Mouse (Mus musculus) neural tube, embryonic 11.5 days (tissue): ENCODE measurements around the gene Hk1. TPM values are rescaled to one million over a fixed set of nuclear protein-coding genes. Genes with fewer than 3 reads are reported as not detected.

Experiments
- ATAC-seq: fragments of 200-750 bp; cut with Nextera tagmentation; 2 replicates; pipeline ENCODE4 v1.8.0; 2017; ENCODE audit warnings: moderate number of reproducible peaks, mild to moderate bottlenecking, moderate TSS enrichment, moderate library complexity; ENCODE audit not compliant: insufficient read depth, low FRiP score, low TSS enrichment
- DNase-seq: peaks from one replicate; pipeline ENCODE4 v3.0.0-alpha.2; 2015; ENCODE audit warnings: low spot score
- H3K27ac ChIP-seq: fragments of 300-500 bp; sonication (generic); 2 replicates; pipeline ENCODE4 v1.5.1; 2014; ENCODE audit warnings: low read depth, mild to moderate bottlenecking, low read length
- H3K27me3 ChIP-seq: fragments of 300-500 bp; sonication (generic); 2 replicates; pipeline ENCODE4 v1.6.1; 2014; ENCODE audit warnings: mild to moderate bottlenecking, low read length, mixed read lengths; ENCODE audit not compliant: control insufficient read depth, insufficient read depth
- H3K36me3 ChIP-seq: fragments of 300-500 bp; sonication (generic); 2 replicates; pipeline ENCODE4 v1.6.1; 2014; ENCODE audit warnings: mild to moderate bottlenecking, low read length, moderate library complexity, mixed read lengths; ENCODE audit not compliant: control insufficient read depth, insufficient read depth
- H3K4me1 ChIP-seq: fragments of 300-500 bp; sonication (generic); 2 replicates; pipeline ENCODE4 v1.6.1; 2014; ENCODE audit warnings: low read length, mixed read lengths; ENCODE audit not compliant: control insufficient read depth, insufficient read depth
- H3K4me2 ChIP-seq: fragments of 300-500 bp; sonication (generic); 2 replicates; pipeline ENCODE4 v1.6.1; 2014; ENCODE audit warnings: low read depth, mild to moderate bottlenecking, moderate library complexity
- H3K4me3 ChIP-seq: fragments of 300-500 bp; sonication (generic); 2 replicates; pipeline ENCODE4 v1.5.1; 2014; ENCODE audit warnings: low read depth, low read length
- H3K9ac ChIP-seq: fragments of 300-500 bp; sonication (generic); 2 replicates; pipeline ENCODE4 v1.6.1; 2014; ENCODE audit warnings: mild to moderate bottlenecking, low read length
- H3K9me3 ChIP-seq: fragments of 300-500 bp; sonication (generic); 2 replicates; pipeline ENCODE4 v1.6.1; 2016; ENCODE audit warnings: low read length; ENCODE audit not compliant: control insufficient read depth
- WGBS: fragments of 180-500 bp; shearing (Covaris S2); extraction: QIAGEN DNeasy Blood & Tissue Kit; methylation state at CpG from one replicate; pipeline ENCODE4 v1.1.7; 2014; 5-methylcytosine and 5-hydroxymethylcytosine counted together
- polyA plus RNA-seq: library from polyadenylated mRNA; unstranded; fragments of >200 nt; fragmentation: Nextera tagmentation; extraction: Ambion mirVana; gene quantifications from 2 replicates; pipeline ENCODE4 v1.2.1, GENCODE M21; 2014

Gene Hk1
- polyA plus RNA-seq, 1 experiment from 2014 or later: 36.9 TPM

DNA sequence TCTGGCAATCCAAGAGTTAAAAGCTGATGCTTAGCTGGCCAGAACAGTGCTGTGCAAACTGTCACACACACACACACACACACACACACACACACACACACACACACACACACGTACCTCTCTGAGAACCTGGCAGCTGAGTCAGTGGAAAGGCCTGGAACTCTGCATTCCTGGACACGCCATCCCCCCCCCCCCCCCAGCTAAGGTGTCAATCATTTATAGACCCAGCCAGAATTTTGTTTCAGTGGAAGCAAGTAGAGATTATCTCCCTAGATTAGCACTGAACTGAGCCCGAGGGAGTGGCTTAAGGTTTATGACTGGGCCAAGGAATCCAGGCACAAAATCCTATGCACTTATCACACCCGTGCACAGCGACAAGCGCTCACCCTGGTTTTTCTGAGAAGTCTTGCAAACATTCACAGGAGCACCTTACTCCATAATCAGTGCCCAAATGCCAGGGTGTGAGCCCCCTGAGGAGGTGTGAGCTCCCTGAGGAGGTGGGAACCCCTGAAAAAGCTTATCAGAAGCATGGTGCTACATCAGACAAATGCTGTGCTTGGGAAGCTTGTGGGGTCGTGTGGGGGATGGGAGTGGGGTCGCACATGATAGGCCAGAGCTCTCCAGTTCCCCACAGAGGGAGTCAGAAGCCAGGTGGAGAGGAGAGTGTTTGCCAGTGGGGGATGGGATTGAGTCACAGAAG lies 33.3 kb upstream of the Hk1 start:
- no peaks in the 10 kb centered on the region for H3K27me3 ChIP-seq
- no peak overlapping the region for H3K9ac ChIP-seq
- no peak overlapping the region for H3K4me3 ChIP-seq
- H3K9me3 ChIP-seq: no peaks in the 10 kb centered on the region
- 41% methylated on average over 8 of the region's 8 CpGs for WGBS
- H3K4me1 ChIP-seq: no peaks in the 10 kb centered on the region
- ATAC-seq (no peak), DNase-seq (no peak)
- H3K36me3 ChIP-seq: no peaks in the 10 kb centered on the region
- H3K4me2 ChIP-seq: no peak overlapping the region
- H3K27ac ChIP-seq: no peak overlapping the region

DNA sequence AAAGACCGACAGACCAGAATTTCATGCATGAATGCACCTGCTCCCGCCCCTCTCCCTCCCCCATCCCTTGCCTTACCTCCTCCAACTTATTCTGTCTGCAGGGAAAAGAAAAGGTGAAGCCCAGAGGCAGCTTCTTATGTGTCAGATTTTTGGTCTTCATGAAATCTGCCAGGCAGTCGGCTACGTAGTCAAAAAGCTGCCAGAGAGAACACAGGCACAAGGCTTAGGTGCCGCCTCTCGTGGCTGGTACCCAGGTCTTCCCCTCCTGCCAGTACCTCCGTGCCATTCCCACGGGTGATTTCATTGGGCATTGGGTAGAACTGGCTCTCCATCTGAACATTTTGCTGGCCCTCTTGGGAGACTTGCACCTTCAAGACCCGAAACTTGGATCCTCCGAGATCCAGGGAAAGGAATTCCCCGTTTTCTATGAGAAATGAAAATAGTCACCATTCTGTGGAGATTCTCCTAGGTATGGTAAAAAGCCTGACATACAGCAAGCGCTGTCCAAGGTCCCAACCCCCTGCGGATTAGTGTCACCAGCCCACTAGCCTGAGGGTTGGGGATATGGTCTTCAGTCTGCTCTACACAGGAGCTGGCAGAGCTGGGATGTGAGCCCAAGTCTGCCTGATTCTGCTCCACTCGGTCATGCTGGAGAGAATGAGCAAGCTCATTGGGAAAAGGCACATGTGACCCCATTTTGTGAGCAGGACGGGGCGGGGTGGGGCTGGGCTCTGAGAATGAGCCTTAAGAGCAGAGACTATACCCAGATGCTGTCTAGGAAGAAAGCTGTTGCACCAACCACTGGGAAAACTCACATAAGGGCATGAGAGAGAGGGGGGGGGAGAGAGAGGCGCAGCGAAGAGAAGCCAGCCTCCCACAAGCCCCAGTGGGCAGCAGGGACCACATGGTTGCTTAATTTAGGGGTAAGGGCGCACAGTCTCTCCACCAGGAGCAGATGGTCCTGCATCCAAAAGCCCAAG lies 32.0 kb upstream of the Hk1 start:
- WGBS: 72% methylated on average over 19 of the region's 19 CpGs
- no peak overlapping the region for H3K27ac ChIP-seq
- ATAC-seq: no peak
- no peaks in the 10 kb centered on the region for H3K9me3 ChIP-seq
- no peak for DNase-seq
- H3K4me1 ChIP-seq: no peaks in the 10 kb centered on the region
- no peaks in the 10 kb centered on the region for H3K36me3 ChIP-seq
- no peak overlapping the region for H3K4me2 ChIP-seq
- no peaks in the 10 kb centered on the region for H3K27me3 ChIP-seq
- H3K4me3 ChIP-seq: no peak overlapping the region
- no peak overlapping the region for H3K9ac ChIP-seq

DNA sequence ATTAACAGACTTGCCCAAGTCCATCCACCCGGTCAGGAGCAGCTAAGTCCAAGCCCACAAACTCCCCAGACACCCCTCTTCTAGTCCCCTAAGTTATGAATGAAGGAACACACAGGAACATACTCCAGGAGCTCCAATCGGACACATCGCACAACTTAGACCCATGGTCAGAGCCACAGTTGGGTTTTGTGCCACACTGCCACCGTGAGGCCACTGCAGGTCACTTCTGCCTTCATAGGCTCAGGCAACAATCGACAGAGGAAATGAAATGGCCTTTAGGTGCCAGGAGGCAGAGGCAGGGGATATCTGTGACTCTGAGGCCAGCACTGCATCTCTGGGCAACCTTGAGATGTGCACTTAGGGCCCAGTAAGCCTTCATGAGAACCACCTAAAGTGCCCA lies 31.2 kb upstream of the Hk1 start:
- H3K4me1 ChIP-seq: no peaks in the 10 kb centered on the region
- H3K9ac ChIP-seq: no peak overlapping the region
- 14% methylated on average over 5 of the region's 5 CpGs for WGBS
- ATAC-seq (no peak), DNase-seq (peak; percentile 72)
- no peaks in the 10 kb centered on the region for H3K9me3 ChIP-seq
- no peak overlapping the region for H3K4me2 ChIP-seq
- H3K27ac ChIP-seq: no peak overlapping the region
- no peaks in the 10 kb centered on the region for H3K27me3 ChIP-seq
- H3K36me3 ChIP-seq: no peaks in the 10 kb centered on the region
- no peak overlapping the region for H3K4me3 ChIP-seq

DNA sequence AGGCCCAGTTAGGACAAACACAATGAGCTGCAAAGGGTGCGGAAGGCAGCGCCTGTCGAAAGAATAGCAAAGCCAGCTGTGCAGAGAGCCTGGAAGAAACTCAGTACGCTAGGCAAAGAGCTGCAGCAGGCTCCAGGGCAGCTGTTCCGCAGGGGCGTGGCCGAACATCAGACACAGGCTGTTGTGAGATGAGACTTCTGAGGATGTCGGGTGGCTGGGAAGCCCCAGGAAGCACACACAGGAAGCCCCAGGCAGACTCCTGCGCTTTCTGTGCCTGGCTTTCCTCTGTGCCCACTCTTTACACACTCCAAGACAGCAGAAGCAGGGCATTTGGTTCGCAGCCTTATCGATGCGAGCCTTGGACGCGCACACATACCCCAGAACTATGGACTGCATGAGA lies 25.2 kb upstream of the Hk1 start:
- peak; percentile 38 for DNase-seq
- H3K36me3 ChIP-seq: no peaks in the 10 kb centered on the region
- no peak for ATAC-seq
- WGBS: 39% methylated on average over 14 of the region's 14 CpGs
- H3K9me3 ChIP-seq: no peaks in the 10 kb centered on the region
- no peaks in the 10 kb centered on the region for H3K27me3 ChIP-seq
- H3K4me2 ChIP-seq: peak overlapping the region; percentile 13
- H3K9ac ChIP-seq: no peak overlapping the region
- H3K27ac ChIP-seq: no peak overlapping the region
- no peaks in the 10 kb centered on the region for H3K4me1 ChIP-seq
- no peak overlapping the region for H3K4me3 ChIP-seq

DNA sequence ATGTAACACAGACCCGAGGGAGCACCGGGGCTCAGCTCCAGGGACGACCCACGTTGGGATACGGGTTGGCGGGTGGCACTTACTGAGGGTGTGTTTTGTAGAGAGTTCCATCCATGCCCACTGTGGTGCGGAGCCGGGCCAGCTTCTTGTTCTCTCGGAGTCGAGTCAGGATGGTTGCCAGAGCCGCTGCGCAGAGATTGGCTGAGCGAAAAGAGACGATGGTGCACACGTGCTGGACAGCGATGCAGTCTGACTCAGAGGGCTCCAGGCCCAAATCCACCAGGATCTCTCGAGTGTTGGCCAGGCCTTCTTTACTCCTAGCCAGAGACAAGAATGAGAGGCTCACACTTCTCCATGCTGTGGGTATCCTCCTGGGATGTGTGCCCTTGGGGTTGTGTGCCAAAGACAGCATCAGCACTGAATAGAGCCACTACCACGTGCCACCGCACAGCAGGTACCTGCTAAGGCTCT lies 22.0 kb upstream of the Hk1 start:
- Histone ChIP-seq H3K4me3 (no peak overlapping the region), H3K4me1 (no peaks in the 10 kb centered on the region), H3K9ac (no peak overlapping the region), H3K9me3 (no peaks in the 10 kb centered on the region), H3K4me2 (no peak overlapping the region), H3K36me3 (no peaks in the 10 kb centered on the region), H3K27ac (no peak overlapping the region), H3K27me3 (no peaks in the 10 kb centered on the region)
- no peak for ATAC-seq
- 82% methylated on average over 19 of the region's 19 CpGs for WGBS
- DNase-seq: no peak

DNA sequence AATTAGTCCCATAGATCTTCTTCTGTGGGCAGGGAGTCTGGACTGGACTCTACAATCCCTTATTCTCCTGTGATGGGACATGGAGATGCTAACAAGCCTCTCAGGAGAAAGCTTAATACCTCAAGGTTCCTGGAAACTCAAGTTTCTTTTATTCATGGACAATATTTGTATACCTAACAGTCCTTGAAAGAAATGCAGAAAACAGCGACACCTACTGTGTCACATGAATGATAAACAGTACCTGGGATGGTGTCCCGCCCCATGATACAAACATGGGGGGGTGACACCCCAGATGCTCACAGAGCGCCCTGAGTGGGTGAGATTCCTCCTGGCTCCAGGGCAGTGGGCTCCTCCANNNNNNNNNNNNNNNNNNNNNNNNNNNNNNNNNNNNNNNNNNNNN lies 3.3 kb upstream of the Hk1 start:
- DNase-seq (no peak), ATAC-seq (no peak)
- H3K36me3 ChIP-seq: no peaks in the 10 kb centered on the region
- H3K9me3 ChIP-seq: no peaks in the 10 kb centered on the region
- H3K27ac ChIP-seq: no peak overlapping the region
- no peak overlapping the region for H3K4me2 ChIP-seq
- H3K9ac ChIP-seq: no peak overlapping the region
- no peaks in the 10 kb centered on the region for H3K27me3 ChIP-seq
- H3K4me1 ChIP-seq: no peaks in the 10 kb centered on the region
- 83% methylated on average over 3 of the region's 3 CpGs for WGBS
- no peak overlapping the region for H3K4me3 ChIP-seq

DNA sequence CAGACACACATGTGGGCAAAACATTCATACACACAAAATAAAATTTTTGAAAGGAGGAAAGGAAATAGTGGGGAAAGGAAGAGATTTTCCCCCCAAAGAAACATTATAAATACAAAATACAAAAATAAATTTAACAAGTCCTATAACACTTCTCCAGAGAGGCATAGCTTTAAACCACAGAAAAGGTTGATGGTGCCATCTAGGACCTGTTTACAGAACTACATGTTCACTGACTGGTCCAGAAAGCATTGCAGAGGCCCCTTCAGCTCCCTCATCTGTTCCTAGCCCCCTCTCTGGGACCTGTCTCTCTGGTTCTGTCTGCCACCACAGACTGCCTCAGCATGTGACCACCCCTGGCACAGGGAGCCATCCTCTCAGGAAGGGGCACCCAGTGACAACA lies 1.2 kb upstream of the Hk1 start:
- Histone ChIP-seq H3K9me3 (no peaks in the 10 kb centered on the region), H3K4me3 (no peak overlapping the region), H3K36me3 (no peaks in the 10 kb centered on the region), H3K4me2 (no peak overlapping the region), H3K9ac (no peak overlapping the region), H3K4me1 (no peaks in the 10 kb centered on the region), H3K27me3 (no peaks in the 10 kb centered on the region), H3K27ac (no peak overlapping the region)
- no peak for DNase-seq
- ATAC-seq: no peak

DNA sequence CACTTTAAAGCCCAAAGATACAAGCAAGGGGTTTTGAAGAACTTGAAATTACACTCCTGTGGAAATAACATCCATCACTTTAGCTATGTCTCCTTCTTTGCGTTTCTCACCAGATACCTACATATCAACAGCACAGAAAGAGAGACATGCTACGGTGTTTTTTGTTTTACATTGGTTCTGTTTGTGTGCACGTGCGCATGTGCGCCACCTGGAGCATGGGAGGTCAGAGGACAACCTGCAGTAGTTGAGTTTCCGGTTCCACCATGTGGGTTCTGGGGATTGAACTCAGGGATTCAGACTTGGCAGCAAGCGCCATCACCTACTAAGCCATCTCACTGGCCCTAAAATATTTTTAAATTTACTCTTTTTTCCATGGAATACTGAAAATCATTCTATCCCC lies 20.9 kb downstream of the Hk1 start:
- Histone ChIP-seq H3K27ac (no peak overlapping the region), H3K4me2 (no peak overlapping the region), H3K36me3 (no peaks in the 10 kb centered on the region), H3K4me3 (no peak overlapping the region), H3K9ac (no peak overlapping the region), H3K9me3 (no peaks in the 10 kb centered on the region), H3K4me1 (no peaks in the 10 kb centered on the region), H3K27me3 (no peaks in the 10 kb centered on the region)
- DNase-seq (no peak), ATAC-seq (no peak)
- WGBS: 87% methylated on average over 7 of the region's 7 CpGs
